Mouse (Mus musculus) adrenal gland (tissue): ENCODE data around the gene Prrt3.

Experiments
- intact Hi-C: fragments of 180-260 bp; cut with DNase I; formaldehyde crosslinking; loops from one replicate; pipeline ENCODE4 v1.15.1; 2025

Prrt3 gene

DNA sequence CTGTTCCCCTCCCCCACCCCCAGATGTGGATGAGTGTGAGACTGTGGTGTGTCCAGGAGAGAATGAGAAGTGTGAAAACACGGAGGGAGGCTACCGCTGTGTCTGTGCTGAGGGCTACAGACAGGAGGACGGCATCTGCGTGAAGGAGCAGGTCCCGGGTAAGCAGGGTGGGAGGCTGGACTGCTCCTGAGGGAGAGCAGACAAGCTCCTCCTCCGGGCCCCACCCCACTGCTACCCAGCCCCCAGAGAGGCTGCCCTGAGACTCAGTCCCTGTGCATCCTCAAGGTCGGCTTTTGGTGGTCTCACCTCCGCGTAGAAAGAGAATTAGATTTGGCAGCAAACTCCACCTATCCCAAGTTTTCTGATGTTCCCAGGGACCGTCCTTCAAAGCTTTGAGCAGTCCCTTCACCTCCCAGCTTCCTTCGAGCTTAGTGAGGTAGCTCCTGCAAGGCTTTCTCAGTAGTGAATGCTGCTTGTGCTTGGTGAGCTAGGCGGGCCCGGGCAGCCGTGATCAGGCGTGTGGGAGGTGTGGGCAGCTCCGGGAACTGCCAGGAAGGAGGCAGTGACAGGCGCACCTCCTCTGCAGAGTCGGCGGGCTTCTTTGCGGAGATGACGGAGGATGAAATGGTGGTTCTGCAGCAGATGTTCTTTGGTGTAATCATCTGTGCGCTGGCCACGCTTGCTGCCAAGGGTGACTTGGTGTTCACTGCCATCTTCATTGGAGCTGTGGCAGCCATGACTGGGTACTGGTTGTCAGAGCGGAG is 9.4 kb downstream of the Prrt3 start:
- intact Hi-C loops, result loop anchor here (5.0 kb wide), 1 partner anchor 110 kb away; the partner anchor contains the start of genes Brk1 and Fancd2os

DNA sequence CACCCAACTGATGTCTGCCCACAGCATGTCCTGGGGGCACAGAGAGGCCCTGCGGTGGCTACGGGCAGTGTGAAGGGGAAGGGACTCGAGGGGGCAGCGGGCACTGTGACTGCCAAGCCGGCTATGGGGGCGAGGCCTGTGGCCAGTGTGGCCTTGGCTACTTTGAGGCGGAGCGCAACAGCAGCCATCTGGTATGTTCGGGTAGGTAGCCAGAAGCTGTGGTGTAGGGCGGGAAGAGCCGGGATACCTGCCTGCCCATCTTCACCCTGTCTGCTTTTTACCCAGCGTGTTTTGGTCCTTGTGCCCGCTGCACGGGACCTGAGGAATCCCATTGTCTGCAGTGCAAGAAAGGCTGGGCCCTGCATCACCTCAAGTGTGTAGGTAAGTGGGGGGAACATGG is 12.3 kb downstream of the Prrt3 start:
- intact Hi-C loops, result no loop called here

DNA sequence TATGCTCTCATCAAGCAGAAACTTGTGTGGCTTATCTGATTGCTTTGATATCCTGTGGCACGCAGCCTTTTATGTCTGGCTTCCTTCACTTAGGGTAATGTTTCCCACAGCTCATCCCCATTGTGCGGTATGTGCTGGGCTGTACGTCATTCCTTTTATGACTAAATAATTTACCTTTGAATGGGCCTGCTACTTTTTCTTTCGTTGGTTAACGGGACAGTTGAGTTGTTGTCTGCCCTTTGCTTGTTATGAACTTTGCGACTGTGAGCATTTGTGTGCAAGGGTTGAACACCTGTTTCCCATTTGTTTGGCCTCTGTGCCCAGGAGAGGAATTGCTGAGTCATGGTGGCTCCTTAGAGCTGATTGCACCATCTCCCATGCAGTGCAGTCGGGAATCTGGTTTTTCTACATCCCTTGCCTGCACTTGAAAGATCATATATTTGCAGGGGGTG is 14.6 kb downstream of the Prrt3 start:
- intact Hi-C loops, result no loop called here

DNA sequence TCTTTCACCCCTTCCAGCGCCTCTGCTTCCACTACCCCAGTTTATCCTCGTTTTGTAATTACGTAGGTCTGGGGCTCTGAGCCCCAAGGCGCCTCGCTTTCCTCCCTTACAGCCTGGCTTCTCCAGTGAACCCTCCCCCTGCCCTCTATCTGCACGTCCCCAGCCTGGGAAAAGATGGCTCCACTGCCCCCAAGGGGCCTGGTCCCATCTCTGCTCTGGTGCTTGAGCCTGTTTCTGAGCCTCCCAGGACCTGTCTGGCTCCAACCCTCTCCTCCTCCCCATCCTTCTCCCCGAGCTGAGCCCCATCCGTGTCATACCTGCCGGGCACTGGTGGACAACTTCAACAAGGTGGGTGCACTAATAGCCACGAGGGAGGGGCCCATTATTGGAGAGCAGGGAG is 18.0 kb downstream of the Prrt3 start:
- intact Hi-C loops, result no loop called here

- intact Hi-C loops, result no loop called here
Observed at GRCm38 (mm10) chr6:113483100-113483615, 18.6 kb downstream of the Prrt3 start, which contains the start of gene Creld1. Gene Creld1, plus strand, starts transcription at chr6:113483297.

DNA sequence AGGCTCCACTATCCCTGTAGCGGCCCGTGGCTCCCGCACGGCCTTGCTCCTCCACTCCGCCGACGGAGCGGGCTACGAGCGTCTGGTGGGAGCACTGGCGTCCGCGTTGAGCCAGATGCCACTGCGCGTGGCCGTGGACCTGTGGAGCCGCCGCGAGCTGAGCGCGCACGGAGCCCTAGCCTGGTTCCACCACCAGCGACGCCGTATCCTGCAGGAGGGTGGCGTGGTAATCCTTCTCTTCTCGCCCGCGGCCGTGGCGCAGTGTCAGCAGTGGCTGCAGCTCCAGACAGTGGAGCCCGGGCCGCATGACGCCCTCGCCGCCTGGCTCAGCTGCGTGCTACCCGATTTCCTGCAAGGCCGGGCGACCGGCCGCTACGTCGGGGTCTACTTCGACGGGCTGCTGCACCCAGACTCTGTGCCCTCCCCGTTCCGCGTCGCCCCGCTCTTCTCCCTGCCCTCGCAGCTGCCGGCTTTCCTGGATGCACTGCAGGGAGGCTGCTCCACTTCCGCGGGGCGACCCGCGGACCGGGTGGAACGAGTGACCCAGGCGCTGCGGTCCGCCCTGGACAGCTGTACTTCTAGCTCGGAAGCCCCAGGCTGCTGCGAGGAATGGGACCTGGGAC is 19.1 kb downstream of the Prrt3 start:
- intact Hi-C loops, result no loop called here

- intact Hi-C loops, result no loop called here
Observed at GRCm38 (mm10) chr6:113480555-113481373, 21.0 kb downstream of the Prrt3 start.

- intact Hi-C loops, result no loop called here
Observed at GRCm38 (mm10) chr6:113478906-113479305, 22.8 kb downstream of the Prrt3 start.

GRCm38 (mm10) chr6:113477353-113477752 is 24.4 kb downstream of the Prrt3 start:
- intact Hi-C loops, result no loop called here

DNA sequence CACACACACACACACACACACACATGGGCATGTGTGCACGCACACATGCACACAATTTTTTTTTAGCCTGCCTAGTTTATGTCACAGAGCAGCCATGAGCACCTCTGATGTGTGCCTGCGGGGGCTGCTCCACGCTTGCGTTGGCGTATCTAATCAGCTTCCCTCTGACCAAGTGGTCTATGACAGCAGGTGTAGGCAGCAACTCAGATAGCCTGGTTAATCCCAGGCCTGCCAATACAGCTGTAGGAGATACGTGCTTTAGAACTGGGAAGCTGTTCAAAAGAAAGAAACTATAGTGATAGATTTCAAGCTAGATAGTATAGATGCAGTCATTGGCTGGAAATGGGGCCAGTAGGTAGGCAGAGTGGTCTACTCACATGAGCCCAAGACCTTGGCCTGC is 28.0 kb downstream of the Prrt3 start:
- intact Hi-C loops, result no loop called here

GRCm38 (mm10) chr6:113473246-113473645 is 28.5 kb downstream of the Prrt3 start:
- intact Hi-C loops, result no loop called here

GRCm38 (mm10) chr6:113472061-113472460 is 29.7 kb downstream of the Prrt3 start:
- intact Hi-C loops, result no loop called here

GRCm38 (mm10) chr6:113471297-113471936 is 30.3 kb downstream of the Prrt3 start, which contains the start of gene Il17rc:
Gene Il17rc, plus strand, starts transcription at chr6:113471427.
- intact Hi-C loops, result no loop called here

DNA sequence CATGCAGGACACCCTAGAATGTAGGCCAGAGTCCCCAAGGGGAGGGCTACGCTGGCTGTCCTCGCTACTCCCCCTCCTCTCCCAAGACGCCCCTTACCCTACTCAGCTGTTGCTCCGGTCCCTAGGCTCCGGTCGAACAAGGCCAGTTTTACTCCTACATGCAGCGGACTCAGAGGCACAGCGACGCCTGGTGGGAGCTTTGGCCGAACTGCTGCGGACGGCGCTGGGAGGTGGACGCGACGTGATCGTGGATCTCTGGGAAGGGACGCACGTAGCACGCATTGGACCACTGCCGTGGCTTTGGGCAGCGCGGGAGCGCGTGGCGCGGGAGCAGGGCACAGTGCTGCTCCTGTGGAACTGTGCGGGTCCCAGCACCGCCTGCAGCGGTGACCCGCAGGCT is 32.3 kb downstream of the Prrt3 start:
- intact Hi-C loops, result no loop called here

DNA sequence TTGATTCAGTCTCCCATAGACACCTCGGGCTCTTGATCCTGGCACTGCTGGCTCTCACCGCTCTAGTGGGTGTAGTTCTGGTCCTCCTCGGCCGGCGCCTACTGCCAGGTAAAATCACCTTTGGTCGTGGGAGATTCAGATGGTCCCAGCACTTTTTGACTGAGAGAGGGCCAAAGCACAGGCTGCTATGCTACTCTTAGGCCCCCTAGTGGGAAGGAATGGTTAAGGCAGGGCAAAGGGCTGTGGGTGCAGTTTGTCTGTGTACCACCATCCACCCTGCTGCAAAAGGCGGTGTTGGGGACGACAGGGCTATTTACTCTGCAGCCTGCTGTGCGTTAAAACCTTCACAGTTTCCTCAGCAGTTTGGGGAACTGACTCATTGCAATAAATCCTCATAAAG is 32.7 kb downstream of the Prrt3 start:
- intact Hi-C loops, result no loop called here

DNA sequence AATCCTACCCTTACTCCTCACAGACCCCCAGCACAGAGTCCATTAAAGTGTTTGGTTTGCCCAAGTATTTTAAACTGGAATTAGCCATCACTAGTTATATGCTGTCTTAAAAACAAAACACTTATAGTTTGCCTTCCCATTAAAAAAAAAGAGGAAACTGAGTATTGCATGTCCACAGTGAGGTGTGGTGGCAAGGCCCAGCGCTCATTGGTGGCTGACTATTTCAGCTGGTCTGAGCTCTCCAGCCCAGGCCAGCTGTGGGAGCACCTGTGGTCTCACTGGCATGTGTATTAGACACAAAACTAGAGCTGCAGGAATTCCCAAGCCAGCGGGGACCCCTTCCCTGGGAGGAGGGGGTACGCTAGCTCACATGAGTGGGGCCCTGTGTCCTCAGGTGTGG is 33.2 kb downstream of the Prrt3 start:
- intact Hi-C loops, result no loop called here

GRCm38 (mm10) chr6:113465602-113466001 is 36.1 kb downstream of the Prrt3 start:
- intact Hi-C loops, result no loop called here

DNA sequence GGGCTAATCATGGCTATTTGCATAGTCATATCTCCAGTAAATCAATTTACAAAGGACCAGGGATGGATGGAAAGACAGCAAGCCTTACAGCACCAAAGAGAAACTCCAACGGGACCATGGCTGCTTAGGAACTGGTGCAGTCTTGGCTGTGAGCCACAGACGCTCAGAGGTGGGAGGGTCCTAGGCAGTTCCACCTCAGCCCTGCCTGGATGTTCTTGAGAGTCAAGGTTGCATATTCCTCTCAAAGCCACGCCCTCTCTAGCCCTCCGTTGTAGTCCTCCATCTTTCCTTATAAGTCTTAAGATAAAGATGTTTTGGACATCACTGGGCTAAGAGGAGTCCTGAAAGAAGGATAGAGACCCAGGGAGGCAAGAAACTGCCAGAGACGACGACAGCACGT is 37.7 kb downstream of the Prrt3 start:
- intact Hi-C loops, result no loop called here

DNA sequence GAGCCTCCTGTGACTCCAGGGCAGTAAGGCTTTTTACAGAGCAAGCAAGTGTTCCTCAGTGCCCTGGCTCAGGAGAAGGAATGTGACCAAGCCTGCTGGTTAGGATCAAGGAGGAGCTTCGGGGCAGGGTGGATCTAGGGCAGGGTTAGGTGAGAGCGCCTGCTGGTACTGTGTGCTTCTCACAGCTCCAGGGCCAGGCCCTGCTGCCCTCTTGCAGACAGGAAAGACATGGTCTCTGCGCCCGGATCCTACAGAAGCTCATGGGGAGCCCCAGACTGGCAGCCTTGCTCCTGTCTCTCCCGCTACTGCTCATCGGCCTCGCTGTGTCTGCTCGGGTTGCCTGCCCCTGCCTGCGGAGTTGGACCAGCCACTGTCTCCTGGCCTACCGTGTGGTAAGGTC is 43.1 kb downstream of the Prrt3 start:
- intact Hi-C loops, result no loop called here

- intact Hi-C loops, result no loop called here
Observed at GRCm38 (mm10) chr6:113457952-113458534, 43.7 kb downstream of the Prrt3 start, which contains the start of gene Il17re. Gene Il17re, plus strand, starts transcription at chr6:113458484.

DNA sequence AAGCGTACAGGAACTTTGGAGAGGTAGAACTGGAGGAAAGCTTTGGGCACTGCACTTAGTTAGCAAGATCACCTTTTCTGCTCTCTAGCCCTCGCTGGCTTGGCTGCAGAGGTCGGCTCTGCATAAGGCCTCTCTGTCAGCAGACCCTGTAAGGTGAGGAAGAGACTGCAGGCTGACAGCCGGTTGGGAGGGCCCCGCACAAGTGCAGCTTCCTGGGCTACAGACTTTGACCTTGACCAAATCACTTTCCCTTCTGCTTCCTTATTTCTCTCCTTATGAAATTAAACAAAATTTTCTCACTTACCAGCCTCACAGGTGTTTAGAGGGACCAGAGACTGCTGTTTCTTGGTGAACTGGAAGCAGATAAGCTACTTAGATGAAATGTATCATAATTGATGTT is 46.7 kb downstream of the Prrt3 start:
- intact Hi-C loops, result no loop called here
